Mouse (Mus musculus): Measurements from ENCODE around the gene Brpf3.

DNA sequence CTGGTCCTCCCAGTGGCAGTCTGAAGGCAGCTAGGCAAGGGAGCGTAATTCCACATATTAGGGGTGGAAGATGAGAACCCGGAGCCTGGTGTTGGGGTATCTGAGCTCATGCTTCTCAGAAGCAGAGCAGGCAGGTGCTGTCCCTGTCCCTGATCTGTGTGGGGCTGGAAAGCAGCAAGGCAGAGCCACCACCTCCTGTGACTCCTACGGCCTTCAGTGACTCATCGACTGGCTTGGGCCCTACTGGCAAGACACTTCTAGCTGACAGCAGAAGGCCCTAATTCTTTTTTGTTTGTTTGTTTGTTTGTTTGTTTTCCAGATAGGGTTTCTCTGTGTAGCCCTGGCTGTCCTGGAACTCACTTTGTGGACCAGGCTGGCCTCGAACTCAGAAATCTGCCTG, 49.6 kb downstream of the Brpf3 start:
- no peak for TF ChIP-seq CTCF (IDR thresholded peaks at IDR 0.05; ENCODE audit: borderline replicate concordance, extremely low read depth, insufficient read depth, insufficient read length)
- TF ChIP-seq POLR2A (IDR thresholded peaks at IDR 0.05; ENCODE audit: borderline replicate concordance, extremely low read depth, insufficient read depth, insufficient read length, poor library complexity, severe bottlenecking): no peak

Data from brain, embryonic 14.5 days (tissue).